Mouse (Mus musculus) hindbrain, embryonic 14.5 days (tissue): Measurements from ENCODE around the gene Smarcb1. TPM values are rescaled to one million over a fixed set of nuclear protein-coding genes. Genes with fewer than 3 reads are reported as not detected.
A peak's percentile ranks its signal among the peaks of the same experiment; 100 is the strongest.

Experiments used
- ATAC-seq: fragments of 200-750 bp; cut with Nextera tagmentation; 2 replicates; pipeline ENCODE4 v1.8.0; 2017; ENCODE audit warnings: moderate number of reproducible peaks, mild to moderate bottlenecking, moderate TSS enrichment, moderate library complexity; ENCODE audit not compliant: low FRiP score
- DNase-seq: peaks from one replicate; pipeline ENCODE4 v3.0.0-alpha.2; 2015; ENCODE audit warnings: low spot score
- H3K27ac ChIP-seq: fragments of 300-500 bp; sonication (generic); 2 replicates; pipeline ENCODE4 v1.5.1; 2014; ENCODE audit warnings: mild to moderate bottlenecking, moderate library complexity
- H3K27me3 ChIP-seq: fragments of 300-500 bp; sonication (generic); 2 replicates; pipeline ENCODE4 v1.6.1; 2014; ENCODE audit warnings: mild to moderate bottlenecking, low read length, mixed read lengths; ENCODE audit not compliant: control insufficient read depth, insufficient read depth
- H3K36me3 ChIP-seq: fragments of 300-500 bp; sonication (generic); replicated peaks from 2 replicates; pipeline ENCODE4 v1.6.1; 2014; ENCODE audit not compliant: control insufficient read depth, insufficient read depth
- H3K4me1 ChIP-seq: fragments of 300-500 bp; sonication (generic); replicated peaks from 2 replicates; pipeline ENCODE4 v1.6.1; 2014; ENCODE audit warnings: antibody characterized with exemption, low read length, mixed read lengths; ENCODE audit not compliant: control insufficient read depth, insufficient read depth
- H3K4me2 ChIP-seq: fragments of 300-500 bp; sonication (generic); replicated peaks from 2 replicates; pipeline ENCODE4 v1.6.1; 2014; ENCODE audit warnings: mild to moderate bottlenecking, moderate library complexity
- H3K4me3 ChIP-seq: fragments of 300-500 bp; sonication (generic); replicated peaks from 2 replicates; pipeline ENCODE4 v1.5.1; 2014; ENCODE audit warnings: mild to moderate bottlenecking, low read length
- H3K9ac ChIP-seq: fragments of 300-500 bp; sonication (generic); 2 replicates; pipeline ENCODE4 v1.6.1; 2014
- H3K9me3 ChIP-seq: fragments of 300-500 bp; sonication (generic); 2 replicates; pipeline ENCODE4 v1.6.1; 2016; ENCODE audit warnings: low read length; ENCODE audit not compliant: control insufficient read depth
- WGBS: fragments of 180-500 bp; shearing (Covaris S2); extraction: QIAGEN DNeasy Blood & Tissue Kit; methylation state at CpG from one replicate; pipeline ENCODE4 v1.1.7; 2014; 5-methylcytosine and 5-hydroxymethylcytosine counted together
- polyA plus RNA-seq: library from polyadenylated mRNA; unstranded; fragments of >200 nt; fragmentation: Nextera tagmentation; extraction: Ambion mirVana; gene quantifications from 2 replicates; pipeline ENCODE4 v1.2.1, GENCODE M21; 2014

Smarcb1 gene
- polyA plus RNA-seq, 1 experiment from 2014 or later, result 231 TPM

DNA sequence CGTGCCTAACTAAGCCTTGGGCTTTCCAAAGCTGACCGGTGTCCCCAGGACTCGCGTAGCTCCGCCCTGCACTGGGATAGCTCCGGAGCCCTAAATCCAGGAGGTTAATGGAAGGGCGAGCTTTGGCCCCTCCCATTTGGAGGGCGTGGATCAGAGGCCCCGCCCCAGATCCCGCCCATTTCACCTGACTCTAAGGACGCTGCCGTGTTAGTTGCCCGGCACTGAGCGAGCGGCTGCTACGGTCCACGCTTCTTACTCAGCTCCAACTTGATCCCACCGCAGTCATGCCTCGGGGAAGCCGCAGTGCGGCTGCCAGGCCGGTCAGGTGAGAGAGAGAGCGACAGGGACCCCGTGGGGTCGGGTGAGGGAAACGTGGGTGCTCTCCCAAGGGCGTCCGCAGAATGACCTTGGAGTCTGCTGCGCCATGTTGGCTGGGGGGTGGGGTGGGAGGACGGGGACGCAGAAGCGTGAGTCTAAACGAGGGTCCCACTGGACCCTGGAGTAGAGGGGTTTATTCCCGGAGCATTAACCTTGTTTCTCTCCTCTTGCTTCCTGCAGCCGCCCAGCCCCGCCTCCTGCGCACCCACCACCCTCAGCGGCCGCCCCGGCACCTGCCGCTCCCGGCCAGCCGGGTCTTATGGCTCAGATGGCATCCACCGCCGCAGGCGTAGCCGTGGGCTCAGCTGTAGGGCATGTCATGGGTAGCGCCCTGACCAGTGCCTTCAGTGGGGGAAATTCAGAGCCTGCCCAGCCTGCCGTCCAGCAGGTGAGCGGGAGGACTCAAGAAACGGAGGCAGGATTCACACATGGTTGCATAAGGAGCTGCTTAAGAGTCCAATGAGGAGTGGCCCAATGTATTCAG is 14.5 kb upstream of the Smarcb1 start, which contains the start of gene Mmp11:
Mmp11 (minus strand) TSS at position 817 of the 862 bp plus-strand sequence.
- peak within 1 kb of the TSS; percentile 69 for H3K4me2 ChIP-seq
- H3K9me3 ChIP-seq, result no peaks in the 10 kb centered on the region
- peaks cover 31% of the 10 kb centered on the region for H3K4me1 ChIP-seq
- WGBS, result 1% methylated on average over 51 of the region's 51 CpGs
- peak within 1 kb of the TSS; percentile 43 for H3K4me3 ChIP-seq
- H3K9ac ChIP-seq, result peak within 1 kb of the TSS; percentile 58
- H3K36me3 ChIP-seq, result no peaks in the 10 kb centered on the region
- ATAC-seq (peak; percentile 57), DNase-seq (peak; percentile 75)
- H3K27me3 ChIP-seq, result peaks cover 11% of the 10 kb centered on the region; the same call in 1 of the 2 replicates
- no peak within 1 kb of the TSS for H3K27ac ChIP-seq

DNA sequence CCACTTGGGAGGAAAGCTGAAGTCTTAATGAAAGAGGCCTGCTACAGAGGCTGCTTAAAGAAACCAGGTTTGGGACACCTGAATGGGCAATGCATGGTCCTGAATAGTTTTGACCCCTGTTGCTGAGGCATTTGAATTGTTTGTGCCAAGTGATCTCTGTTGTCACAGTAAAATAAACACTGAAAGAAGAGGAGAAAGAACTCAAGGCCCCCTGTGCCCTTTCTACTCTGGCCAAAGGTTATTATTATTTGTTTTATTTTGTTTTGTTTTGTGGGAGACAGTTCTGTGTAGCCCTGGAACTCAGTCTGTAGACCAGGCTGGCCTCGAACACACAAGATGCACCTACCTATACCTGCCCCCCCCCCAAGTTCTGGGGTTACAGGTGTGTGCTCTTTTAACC is 13.6 kb upstream of the Smarcb1 start:
- ATAC-seq (no peak), DNase-seq (no peak)
- Histone ChIP-seq H3K4me2 (peak overlapping the region; percentile 69), H3K27ac (no peak overlapping the region), H3K4me3 (peak overlapping the region; percentile 43), H3K27me3 (peaks cover 11% of the 10 kb centered on the region; the same call in 1 of the 2 replicates), H3K4me1 (peaks cover 30% of the 10 kb centered on the region), H3K9me3 (no peaks in the 10 kb centered on the region), H3K36me3 (no peaks in the 10 kb centered on the region), H3K9ac (peak overlapping the region; percentile 58; the same call in 1 of the 2 replicates)
- WGBS, result 80% methylated on average over 1 of the region's 1 CpGs

DNA sequence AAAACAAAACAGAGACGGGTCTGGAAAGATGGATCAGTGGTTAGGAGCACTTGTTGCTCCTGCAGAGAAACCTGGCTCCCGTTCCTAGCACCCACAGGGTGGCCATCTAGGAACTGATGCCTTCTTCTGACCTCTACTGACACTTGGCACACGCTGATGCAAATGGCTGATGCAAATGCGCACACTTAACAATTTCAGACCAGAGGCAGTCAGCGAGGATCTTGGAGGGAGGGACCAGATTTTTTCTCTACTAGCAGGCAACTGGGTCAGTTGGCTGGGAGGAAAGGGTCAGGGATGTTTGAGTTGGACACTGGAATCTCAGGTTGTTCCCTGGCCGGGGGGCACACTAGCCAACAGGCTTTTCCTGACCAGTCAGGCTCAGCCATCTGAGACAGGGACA is 11.5 kb upstream of the Smarcb1 start, which contains the start of gene Chchd10:
Chchd10 (plus strand) TSS at position 240 of the 400 bp plus-strand sequence.
- no peak within 1 kb of the TSS for H3K27ac ChIP-seq
- H3K27me3 ChIP-seq, result peaks cover 11% of the 10 kb centered on the region; the same call in 1 of the 2 replicates
- H3K4me2 ChIP-seq, result peak within 1 kb of the TSS; percentile 91
- H3K4me3 ChIP-seq, result peak within 1 kb of the TSS; percentile 49
- H3K4me1 ChIP-seq, result peaks cover 30% of the 10 kb centered on the region
- 23% methylated on average over 6 of the region's 6 CpGs for WGBS
- 0 out of 2 replicates have a peak, but pooled peaks cover 3% of the 10 kb centered on the region for H3K36me3 ChIP-seq
- ATAC-seq (no peak), DNase-seq (no peak)
- H3K9me3 ChIP-seq, result no peaks in the 10 kb centered on the region
- peak within 1 kb of the TSS; percentile 80 for H3K9ac ChIP-seq

DNA sequence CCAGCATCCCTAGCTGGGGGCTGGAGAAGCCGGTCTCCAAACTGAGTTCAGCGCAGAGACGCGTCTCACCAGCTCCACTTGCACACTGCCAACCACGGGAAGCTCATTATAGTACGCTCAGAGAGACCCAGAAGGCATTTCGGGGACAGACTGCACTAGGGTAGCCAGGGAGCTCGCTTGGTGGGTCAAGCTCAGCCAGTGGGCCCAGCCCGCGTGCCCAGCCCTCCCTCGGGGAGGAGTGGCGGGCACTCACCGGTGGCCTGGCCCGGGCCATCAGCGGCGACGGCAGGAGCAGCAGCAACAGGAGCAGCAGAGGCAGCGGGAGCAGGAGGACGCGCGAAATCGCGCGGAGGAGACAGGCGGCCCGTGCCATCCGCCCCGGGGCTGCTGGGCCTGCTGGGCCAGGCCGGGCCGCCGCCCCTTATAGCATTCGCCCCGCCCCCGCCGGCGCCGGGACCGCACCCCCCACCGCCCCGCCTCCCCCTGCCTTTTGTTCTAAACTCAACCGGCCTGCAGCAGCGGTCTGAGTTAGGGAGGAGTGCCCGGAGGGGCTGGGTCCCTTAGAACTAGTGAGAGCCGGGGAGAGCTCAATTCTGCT is 10.8 kb upstream of the Smarcb1 start:
- Histone ChIP-seq H3K36me3 (0 out of 2 replicates have a peak, but pooled peaks cover 10% of the 10 kb centered on the region), H3K9me3 (no peaks in the 10 kb centered on the region), H3K4me3 (peak overlapping the region; percentile 49), H3K4me1 (peaks cover 30% of the 10 kb centered on the region), H3K27me3 (peaks cover 9% of the 10 kb centered on the region; the same call in 1 of the 2 replicates), H3K4me2 (peak overlapping the region; percentile 91), H3K9ac (peak overlapping the region; percentile 80), H3K27ac (no peak overlapping the region)
- DNase-seq (no peak), ATAC-seq (peak; percentile 39; the same call in 1 of the 2 replicates)
- WGBS, result under 1% methylated on average over 36 of the region's 44 CpGs

DNA sequence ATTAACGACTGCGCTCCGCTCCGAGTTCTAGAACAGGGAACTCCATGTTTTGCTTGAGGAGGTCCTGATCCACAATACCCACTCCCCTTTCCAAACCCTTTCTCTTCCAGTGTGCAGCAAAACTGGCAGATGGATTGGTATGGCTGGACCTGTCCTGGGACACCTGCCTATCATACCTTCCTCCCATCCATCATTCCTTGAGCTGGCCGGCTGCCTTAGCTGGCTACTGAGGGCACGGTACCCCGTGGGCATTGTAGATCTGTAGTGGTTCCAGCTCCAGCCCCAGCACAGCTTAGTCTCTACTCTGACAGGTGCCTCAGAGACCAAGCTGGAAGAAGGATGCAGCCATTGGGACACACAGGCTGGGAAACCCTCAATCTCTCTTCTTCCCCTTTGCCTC is 9.9 kb upstream of the Smarcb1 start:
- Histone ChIP-seq H3K27me3 (0 out of 2 replicates have a peak, but pooled peaks cover under 1% of the 10 kb centered on the region), H3K4me2 (peak overlapping the region; percentile 91), H3K4me1 (peaks cover 29% of the 10 kb centered on the region), H3K36me3 (peaks cover 10% of the 10 kb centered on the region; the same call in 1 of the 2 replicates), H3K4me3 (peak overlapping the region; percentile 49), H3K9me3 (no peaks in the 10 kb centered on the region), H3K9ac (peak overlapping the region; percentile 80; the same call in 1 of the 2 replicates), H3K27ac (no peak overlapping the region)
- 26% methylated on average over 7 of the region's 7 CpGs for WGBS
- ATAC-seq (no peak), DNase-seq (no peak)

DNA sequence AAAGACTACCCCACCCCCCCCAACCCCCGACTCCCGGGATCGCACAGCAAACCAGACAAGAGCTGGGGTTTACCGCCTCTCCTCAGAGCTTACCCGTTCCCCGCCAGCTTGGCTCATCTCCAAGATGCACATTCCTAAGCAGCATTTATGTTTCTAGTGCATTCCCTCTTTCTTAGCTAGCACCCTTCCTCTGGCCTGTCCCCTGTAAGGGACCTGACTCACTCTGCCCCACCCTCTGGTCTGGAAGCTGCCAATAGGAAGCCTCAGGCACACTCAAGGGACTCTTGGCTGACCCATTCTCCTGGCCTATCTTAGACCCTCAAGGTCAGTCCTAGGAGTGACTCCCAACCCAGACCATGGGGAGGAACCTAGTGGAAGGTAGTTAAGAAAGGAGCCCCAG is 8.9 kb upstream of the Smarcb1 start:
- H3K9me3 ChIP-seq, result no peaks in the 10 kb centered on the region
- H3K27me3 ChIP-seq, result no peaks in the 10 kb centered on the region
- H3K4me3 ChIP-seq, result no peak overlapping the region
- 22% methylated on average over 5 of the region's 6 CpGs for WGBS
- peaks cover 22% of the 10 kb centered on the region for H3K4me1 ChIP-seq
- H3K4me2 ChIP-seq, result peak overlapping the region; percentile 91; the same call in 1 of the 2 replicates
- peaks cover 10% of the 10 kb centered on the region; the same call in 1 of the 2 replicates for H3K36me3 ChIP-seq
- H3K27ac ChIP-seq, result no peak overlapping the region
- ATAC-seq (no peak), DNase-seq (no peak)
- H3K9ac ChIP-seq, result no peak overlapping the region

DNA sequence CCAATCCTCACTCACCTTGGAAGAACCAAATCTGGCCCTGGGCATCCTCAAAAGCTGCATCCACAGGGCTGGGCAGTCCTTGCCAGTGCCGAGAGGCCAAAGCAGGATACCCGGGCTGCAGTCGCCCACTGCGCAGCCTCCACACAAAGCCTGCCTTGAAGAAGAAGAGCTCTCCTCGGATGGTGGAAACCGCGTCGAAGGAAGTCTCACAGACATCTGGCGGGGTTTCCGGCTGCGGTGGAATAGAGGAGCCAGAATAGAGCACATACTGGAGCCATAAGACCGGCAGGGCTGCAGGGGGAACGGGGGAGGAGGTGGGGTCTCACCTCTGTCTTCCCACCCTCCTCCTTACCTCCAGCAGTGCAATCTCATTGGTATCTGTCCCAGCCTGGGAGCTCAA is 5.0 kb upstream of the Smarcb1 start:
- Histone ChIP-seq H3K27ac (no peak overlapping the region), H3K36me3 (peaks cover 10% of the 10 kb centered on the region; the same call in 1 of the 2 replicates), H3K27me3 (no peaks in the 10 kb centered on the region), H3K9me3 (no peaks in the 10 kb centered on the region), H3K4me3 (no peak overlapping the region), H3K4me2 (no peak overlapping the region), H3K4me1 (peaks cover 19% of the 10 kb centered on the region), H3K9ac (no peak overlapping the region)
- 84% methylated on average over 13 of the region's 13 CpGs for WGBS
- DNase-seq (no peak), ATAC-seq (no peak)

DNA sequence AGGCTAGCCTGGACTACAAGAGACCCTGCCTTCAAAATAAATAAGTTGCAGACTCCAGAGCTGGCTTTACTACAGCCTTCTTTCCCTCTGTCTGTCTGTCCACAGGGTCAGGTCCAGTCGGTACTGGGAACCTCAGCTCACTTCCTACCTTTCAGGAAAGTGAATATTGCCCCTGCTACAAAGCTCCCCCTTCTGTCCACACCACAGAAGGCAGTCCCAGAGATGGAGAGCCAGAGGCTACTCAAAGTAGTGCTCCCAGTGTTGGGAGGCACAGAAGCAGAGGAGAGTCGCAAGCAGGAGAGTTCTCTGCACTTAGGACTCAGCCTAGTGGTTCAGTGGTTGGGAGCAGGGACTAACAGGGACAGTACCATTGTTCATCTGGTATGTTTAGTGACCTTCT is 2.9 kb upstream of the Smarcb1 start:
- H3K4me1 ChIP-seq, result peaks cover 25% of the 10 kb centered on the region
- H3K9me3 ChIP-seq, result no peaks in the 10 kb centered on the region
- no peak overlapping the region for H3K4me2 ChIP-seq
- no peak overlapping the region for H3K9ac ChIP-seq
- ATAC-seq, result no peak
- WGBS, result 56% methylated on average over 2 of the region's 2 CpGs
- no peak overlapping the region for H3K4me3 ChIP-seq
- H3K36me3 ChIP-seq, result peaks cover 10% of the 10 kb centered on the region; the same call in 1 of the 2 replicates
- no peaks in the 10 kb centered on the region for H3K27me3 ChIP-seq
- no peak overlapping the region for H3K27ac ChIP-seq
- no peak for DNase-seq
